Mouse (Mus musculus) induced T-regulatory cell, adult 2 months (primary cell): ENCODE measurements around the gene Lrba.

ENCODE experiments used
- DNase-seq: peaks from one replicate; pipeline ENCODE4 v3.0.0-alpha.2; 2012; ENCODE audit warnings: low read depth

The Lrba gene

DNA sequence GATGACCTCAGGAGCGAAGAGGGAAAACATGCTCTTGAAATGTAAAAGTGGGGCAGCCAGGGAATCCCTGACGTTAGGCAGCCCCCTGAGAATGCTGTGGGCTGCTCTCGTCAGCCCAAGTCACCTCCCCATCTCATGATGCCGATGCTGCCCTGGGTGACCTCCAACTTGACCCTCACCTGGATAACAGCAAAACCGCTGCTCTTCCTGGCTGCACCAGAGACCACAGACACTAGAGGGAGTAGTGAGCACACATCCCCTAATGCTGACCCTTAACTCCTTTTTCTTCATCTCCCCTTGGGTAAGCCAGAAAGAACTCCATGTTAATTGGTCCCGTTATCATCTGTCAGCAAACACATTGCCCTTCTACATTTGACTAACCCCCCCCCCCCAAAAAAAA, 572.2 kb downstream of the Lrba start:
- peak; percentile 52 for DNase-seq

GRCm38 (mm10) chr3:86797871-86798460, 573.5 kb downstream of the Lrba start:
- DNase-seq, result no peak

DNA sequence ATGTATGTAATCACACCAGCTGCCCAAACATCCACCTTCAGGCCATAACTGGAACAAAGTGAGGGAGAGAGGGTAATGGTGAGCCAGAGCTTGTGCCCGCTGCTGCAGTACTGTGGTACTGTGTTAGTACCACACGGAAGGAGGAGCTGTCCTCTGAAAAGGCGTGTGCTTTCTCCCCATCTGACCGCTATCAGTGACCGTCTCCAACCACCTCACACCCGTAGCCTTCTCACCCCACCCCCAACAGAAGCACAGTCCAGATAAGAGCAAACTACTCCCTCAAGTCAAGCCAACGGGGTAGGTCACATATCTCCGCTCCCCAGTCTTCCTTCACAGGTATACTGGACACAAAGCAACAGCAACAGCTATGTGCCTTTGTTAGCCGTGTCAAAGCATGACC, 574.6 kb downstream of the Lrba start:
- no peak for DNase-seq

GRCm38 (mm10) chr3:86800841-86801240, 576.4 kb downstream of the Lrba start:
- no peak for DNase-seq

DNA sequence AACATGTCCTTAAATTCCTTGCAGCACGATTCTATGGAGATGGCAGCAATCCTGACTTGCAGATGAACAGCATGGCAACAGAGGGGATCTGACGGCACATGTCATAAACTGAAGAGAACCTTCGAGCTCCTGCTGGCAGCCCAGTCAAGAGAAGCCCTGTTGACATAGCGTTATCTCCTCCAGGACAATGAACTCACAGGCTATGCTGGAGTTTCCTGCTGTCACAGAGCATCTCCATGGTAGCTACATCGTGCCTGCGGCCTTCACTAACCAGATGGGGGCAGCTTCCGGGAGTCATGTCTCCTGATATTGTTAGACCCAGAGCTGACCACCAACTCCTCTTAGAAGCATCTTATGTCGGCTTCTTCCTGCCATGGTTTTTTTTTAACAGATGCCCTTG, 578.3 kb downstream of the Lrba start:
- DNase-seq, result no peak

- no peak for DNase-seq
These were observed 579.8 kb downstream of the Lrba start for GRCm38 (mm10) chr3:86804265-86804664.

DNA sequence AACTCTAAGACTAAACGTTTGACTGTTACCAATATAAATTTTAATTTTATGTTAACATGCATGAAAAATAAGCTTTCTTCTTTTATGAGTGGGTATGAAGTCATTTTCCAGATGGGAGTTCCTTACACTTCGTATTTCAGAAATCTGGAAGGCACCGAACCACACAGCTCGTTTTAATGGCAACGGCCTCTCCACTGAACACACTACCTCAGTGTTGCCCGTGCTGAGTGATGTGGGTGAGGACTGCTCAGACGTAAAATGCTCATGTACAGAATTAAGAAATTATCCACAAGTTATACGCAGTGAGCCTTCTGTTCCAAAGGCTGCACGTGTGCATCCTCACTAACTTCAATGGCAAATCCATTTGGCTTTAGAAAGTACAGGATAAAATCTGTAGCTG, 582.4 kb downstream of the Lrba start:
- no peak for DNase-seq

DNA sequence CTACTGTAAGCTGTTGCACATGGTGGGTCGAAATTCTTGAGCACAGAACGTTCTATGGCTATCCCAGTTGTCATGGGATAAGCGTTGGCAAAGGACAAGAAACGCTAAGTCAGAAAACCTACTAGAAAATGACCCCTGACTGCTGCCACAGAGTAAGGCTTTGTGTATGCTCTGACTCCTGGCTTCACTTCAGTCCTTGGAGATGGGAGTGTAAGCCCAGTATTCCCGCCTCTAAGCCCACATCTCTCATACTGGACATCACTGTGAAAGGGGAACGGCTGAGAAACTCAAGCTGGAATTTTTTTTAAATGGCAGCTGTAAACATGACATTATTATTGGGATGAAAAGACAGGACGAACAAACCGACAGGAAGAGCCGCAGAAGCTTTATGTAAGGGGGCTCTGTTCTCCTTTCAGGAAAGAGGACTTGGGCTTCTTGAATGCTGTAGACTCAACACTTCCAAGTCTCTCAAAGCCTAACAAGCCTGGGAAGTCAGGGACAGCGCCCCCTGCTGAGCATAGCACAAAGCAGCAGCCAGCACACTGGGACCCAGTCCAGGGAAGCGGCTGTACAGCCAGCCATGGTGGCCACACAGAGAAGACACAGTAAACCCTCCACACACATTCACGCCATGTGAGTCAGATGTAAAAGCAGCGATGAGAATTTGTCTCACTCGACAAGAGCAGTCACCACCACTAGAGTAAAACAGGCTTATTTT, 583.4 kb downstream of the Lrba start:
- DNase-seq, result peak; percentile 60

GRCm38 (mm10) chr3:86809199-86809598, 584.7 kb downstream of the Lrba start:
- DNase-seq, result no peak

DNA sequence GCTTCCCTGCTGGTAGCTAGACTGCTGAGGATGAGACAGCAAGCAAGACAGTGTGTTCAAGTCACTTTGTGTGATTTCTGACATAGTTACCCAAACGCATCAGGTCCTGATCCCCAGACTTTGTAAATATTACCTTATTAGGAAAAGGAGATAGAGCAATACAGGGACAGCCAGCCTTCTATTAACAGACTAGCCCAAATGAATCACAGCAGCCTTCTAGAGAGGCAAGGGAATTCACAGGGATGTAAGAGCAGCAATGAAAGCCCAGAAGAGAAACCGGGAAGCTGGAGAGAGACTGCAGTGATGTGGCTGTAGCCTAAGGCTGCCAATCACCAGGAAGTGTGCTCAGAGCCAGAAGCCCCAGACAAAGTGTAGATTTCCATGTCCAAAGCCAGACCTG, 585.2 kb downstream of the Lrba start:
- no peak for DNase-seq

GRCm38 (mm10) chr3:86810908-86811307, 586.4 kb downstream of the Lrba start:
- DNase-seq, result no peak

- DNase-seq, result peak; percentile 84
These were observed 588.2 kb downstream of the Lrba start for GRCm38 (mm10) chr3:86812689-86813088.

- no peak for DNase-seq
These were observed 593.6 kb downstream of the Lrba start for GRCm38 (mm10) chr3:86818001-86818585.

- DNase-seq, result no peak
These were observed 594.9 kb downstream of the Lrba start for GRCm38 (mm10) chr3:86819372-86819771.

DNA sequence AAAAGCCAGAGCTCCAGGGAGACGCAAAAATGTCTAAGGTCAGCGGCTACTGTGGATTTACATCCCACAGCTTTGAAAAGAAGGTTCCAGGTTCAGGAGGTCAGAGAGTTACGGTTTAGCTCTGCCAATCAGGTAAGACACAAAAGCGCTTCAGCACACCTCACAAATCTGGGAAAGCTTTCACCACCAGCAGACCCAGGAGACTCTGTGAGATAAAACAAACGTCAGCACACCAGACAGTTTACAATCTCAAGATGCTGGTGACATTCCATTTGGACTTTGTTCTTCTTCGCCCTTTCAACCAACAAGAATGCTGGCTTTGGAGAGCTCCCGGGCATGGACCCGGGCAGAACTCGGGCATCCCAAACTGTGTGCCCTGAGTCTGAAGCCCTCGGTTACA, 595.9 kb downstream of the Lrba start:
- DNase-seq, result no peak

- DNase-seq, result no peak
These were observed 596.9 kb downstream of the Lrba start for GRCm38 (mm10) chr3:86821383-86821782.

DNA sequence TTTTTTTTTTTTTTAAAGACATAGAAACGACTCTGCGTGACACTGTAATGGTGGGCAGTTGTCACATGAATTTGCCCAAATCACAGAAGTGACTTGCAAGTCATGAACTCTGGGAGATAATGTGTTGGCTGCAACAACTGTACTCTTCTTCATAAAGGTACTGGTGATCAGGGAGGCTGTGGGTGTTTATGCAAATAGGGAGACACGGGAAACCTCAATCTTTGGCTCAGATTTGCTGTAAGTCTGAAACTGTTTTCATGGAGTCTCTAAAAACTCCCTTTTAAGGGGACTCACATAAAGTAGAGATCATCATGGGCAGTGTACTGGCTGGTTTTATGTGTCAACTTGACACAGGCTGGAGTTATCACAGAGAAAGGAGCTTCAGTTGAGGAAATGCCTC, 603.0 kb downstream of the Lrba start:
- peak; percentile 58 for DNase-seq

GRCm38 (mm10) chr3:86832115-86832514, 607.6 kb downstream of the Lrba start:
- no peak for DNase-seq
